Mouse (Mus musculus) spleen, adult 10 weeks (tissue): ENCODE results near the gene Nkiras2. TPM values are rescaled to one million over a fixed set of nuclear protein-coding genes. Genes with fewer than 3 reads are reported as not detected.

Source experiments
- polyA plus RNA-seq: library from polyadenylated mRNA; stranded (reverse); fragments of 350-450 nt; fragmentation: Illumina TruSeq; extraction: RNeasy Lipid Tissue Mini Kit (QIAGEN cat#74804); gene quantifications from one replicate; pipeline ENCODE4 v1.2.3, GENCODE M21; 2015; ENCODE audit warnings: low replicate concordance; ENCODE audit not compliant: insufficient read depth

The Nkiras2 gene
- polyA plus RNA-seq: 17.5 TPM

GRCm38 (mm10) chr11:100618761-100619484 is at the start of gene Nkiras2:
Nkiras2 (plus strand) TSS chr11:100619244.

GRCm38 (mm10) chr11:100574708-100575483 is 44.1 kb upstream of the Nkiras2 start, which contains the start of gene Cnp:
Cnp (plus strand) TSS chr11:100574904.

GRCm38 (mm10) chr11:100619982-100620381 is 938 bp downstream of the Nkiras2 start, which contains the start of gene Dnajc7:
Dnajc7 (minus strand) TSS chr11:100620168.

Other genes with a start within 250 kb of the Nkiras2 start
- 19.0 TPM for gene Jup, start 221.5 kb upstream of the Nkiras2 start, polyA plus RNA-seq
- 5.2 TPM for gene P3h4, start 204.4 kb upstream of the Nkiras2 start, polyA plus RNA-seq
- gene Fkbp10, start 203.5 kb upstream of the Nkiras2 start, polyA plus RNA-seq: 5.2 TPM
- gene Nt5c3b, start 177.4 kb upstream of the Nkiras2 start, polyA plus RNA-seq: 53.8 TPM
- 0.41 TPM for gene Klhl10, start 177.3 kb upstream of the Nkiras2 start, polyA plus RNA-seq
- gene Klhl11, start 146.5 kb upstream of the Nkiras2 start, polyA plus RNA-seq: 11.0 TPM
- gene Acly, start 91.2 kb upstream of the Nkiras2 start, polyA plus RNA-seq: 92.7 TPM
- 0.15 TPM for gene Ttc25, start 73.6 kb upstream of the Nkiras2 start, polyA plus RNA-seq
- gene Cnp, start 44.3 kb upstream of the Nkiras2 start, polyA plus RNA-seq: 99.4 TPM
- 892 TPM for gene Dnajc7, start 924 bp downstream of the Nkiras2 start, polyA plus RNA-seq
- gene Zfp385c, start 73.2 kb downstream of the Nkiras2 start, polyA plus RNA-seq: 0.11 TPM
- 25.0 TPM for gene Dhx58, start 85.0 kb downstream of the Nkiras2 start, polyA plus RNA-seq
- 20.4 TPM for gene Kat2a, start 93.2 kb downstream of the Nkiras2 start, polyA plus RNA-seq
- gene Hspb9, start 94.6 kb downstream of the Nkiras2 start, polyA plus RNA-seq: not detected
- 93.5 TPM for gene Rab5c, start 119.0 kb downstream of the Nkiras2 start, polyA plus RNA-seq
- gene Kcnh4, start 140.7 kb downstream of the Nkiras2 start, polyA plus RNA-seq: 0.17 TPM
- not detected for gene Hcrt, start 143.7 kb downstream of the Nkiras2 start, polyA plus RNA-seq
- 5.1 TPM for gene Ghdc, start 151.7 kb downstream of the Nkiras2 start, polyA plus RNA-seq
- gene Stat5b, start 231.5 kb downstream of the Nkiras2 start, polyA plus RNA-seq: 26.7 TPM
- gene Stat5a, start 240.1 kb downstream of the Nkiras2 start, polyA plus RNA-seq: 14.3 TPM